Mouse (Mus musculus): ENCODE results near the gene Etnppl.

Gene Etnppl

DNA sequence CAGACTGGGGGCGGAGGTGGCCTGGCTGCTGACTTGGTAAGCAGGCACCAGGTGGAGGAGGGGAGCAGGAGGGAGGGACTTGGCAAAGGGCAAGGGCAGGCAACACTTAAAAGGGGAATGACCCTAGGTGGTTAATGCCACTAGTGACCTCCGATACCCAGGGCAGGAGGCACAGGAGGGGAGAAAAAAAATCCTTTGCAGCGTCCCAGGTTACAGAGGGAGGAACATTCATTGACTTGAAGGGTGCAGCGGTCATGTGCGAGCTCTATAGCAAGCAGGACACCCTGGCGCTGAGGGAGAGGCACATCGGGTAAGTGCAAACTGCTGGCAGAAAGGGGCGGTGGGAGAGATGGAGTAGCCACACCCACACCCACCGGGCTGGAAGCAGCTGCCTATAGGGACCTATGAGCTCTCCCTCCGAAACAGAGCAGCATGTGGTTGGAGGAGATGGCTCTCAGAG lies at the start of gene Etnppl:
TSS of gene Etnppl (plus strand) at position 10 of the 460 bp plus-strand sequence.
- DNase-seq (ENCODE audit: low spot score in 2 of 2): no peak

DNA sequence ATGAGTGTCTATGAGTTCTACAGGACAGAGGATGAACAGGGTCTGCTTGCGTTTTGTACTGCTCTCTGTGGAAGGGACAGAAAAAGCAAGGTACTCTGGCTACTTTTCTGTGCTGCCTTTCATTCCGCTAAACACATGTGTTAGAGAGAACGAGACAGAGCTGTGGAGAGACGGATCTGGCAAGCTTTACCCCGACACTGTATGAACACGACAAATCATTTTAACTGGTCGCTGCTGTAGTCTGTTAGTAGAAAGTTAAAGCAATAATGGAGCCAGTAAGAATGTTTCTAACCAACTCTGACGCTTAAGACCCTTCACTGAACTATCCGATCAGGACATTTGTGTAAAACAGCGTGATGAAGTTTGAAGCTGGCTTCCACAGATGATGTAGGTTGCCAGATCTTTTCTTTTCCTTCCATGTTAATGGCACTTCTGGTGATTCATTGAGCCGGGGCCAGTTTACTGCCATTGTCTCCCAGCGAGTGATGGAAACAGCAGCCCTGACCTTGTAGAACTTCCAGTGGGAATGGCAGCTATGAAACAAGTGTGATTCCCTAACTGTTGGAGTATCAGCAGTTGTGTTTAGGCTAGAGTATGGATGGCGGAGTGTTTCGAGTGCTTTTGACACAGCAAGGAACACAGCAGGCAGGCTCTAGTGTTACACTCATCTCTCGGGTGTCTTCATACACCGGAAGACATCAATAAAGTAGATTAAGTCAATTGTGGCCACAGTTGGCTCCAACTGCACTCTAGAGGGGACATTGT lies 48.7 kb upstream of the Etnppl start:
- DNase-seq (ENCODE audit: low spot score in 2 of 2): no peak

DNA sequence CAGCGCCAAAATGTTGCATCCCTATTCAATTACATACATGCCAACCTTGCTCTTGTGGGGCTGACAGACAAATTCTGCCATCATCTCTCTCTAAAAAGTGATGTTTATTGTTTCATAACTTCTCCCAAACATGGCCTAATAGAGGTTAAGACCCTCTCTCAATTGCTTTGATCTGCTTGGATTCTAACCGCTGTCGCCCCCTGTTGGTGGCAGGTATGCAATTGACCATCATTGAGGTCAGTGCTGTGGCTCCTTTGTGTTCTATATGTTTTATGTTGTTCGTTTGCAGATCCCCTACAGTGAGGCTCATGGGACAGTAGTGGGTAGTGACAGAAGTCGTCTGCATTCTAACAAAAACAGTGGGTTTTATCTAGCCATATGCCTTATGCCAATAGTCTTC lies 44.0 kb upstream of the Etnppl start:
- no peak for DNase-seq (ENCODE audit: low spot score in 2 of 2)

DNA sequence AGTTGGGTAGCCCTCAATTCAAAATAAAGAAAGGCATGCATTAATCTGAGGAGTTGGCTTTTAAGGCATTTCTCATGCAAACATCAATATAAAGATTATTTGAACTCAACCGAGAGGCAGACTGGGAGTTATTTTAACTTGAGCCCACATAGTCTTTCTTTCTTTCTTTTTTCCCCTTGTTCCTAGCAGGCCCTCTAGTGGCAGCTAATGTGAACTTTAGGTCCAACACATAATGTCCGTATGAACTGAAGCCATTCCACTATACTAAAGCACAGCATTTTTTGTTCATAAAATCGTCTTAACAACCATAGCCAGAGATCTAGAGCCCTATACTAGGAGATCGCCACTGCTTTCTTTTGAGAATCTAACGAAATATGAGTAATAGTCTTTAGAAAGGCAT lies 42.6 kb upstream of the Etnppl start:
- peak; percentile 7 to 9 for DNase-seq (ENCODE audit: low spot score in 2 of 2)

DNA sequence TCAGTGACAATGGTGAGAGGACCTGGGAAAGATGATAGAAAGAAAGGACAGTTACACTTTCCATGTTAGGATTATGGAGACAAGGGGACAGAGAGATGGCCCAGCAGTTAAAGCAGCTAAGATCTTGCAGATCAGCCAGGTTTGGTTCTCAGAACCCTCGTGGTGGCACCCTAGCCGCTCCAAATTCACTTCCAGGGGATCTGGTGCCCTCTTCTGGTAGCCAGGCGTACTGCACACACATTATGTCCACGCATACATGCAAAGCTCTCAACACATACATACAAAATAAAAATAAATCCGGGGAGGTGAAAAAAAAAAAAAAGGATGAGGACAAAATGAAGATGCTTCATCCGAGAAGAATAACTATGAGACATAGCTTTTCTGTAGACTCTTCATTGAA lies 40.6 kb upstream of the Etnppl start:
- DNase-seq (ENCODE audit: low spot score in 2 of 2): no peak

DNA sequence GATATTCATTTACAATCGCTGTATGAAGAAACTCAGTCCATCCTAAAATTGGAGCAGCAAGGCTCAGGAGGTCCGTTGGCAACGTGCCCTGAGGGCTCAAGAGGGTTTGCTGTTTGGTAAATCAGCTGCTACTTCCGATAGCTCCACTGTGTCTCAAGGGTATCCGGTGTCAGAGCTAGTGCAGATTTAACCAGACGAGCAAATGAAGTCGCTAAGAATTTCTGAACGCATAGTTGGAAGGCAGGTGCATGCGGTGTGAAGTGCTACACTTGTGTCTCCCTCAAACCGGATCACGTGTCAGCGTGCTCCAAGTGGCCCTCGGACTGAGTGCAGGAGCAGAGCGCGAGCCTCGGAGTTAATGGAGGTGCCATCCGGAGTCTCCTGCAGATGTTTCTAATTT lies 37.7 kb upstream of the Etnppl start:
- DNase-seq (ENCODE audit: low spot score in 2 of 2): no peak

DNA sequence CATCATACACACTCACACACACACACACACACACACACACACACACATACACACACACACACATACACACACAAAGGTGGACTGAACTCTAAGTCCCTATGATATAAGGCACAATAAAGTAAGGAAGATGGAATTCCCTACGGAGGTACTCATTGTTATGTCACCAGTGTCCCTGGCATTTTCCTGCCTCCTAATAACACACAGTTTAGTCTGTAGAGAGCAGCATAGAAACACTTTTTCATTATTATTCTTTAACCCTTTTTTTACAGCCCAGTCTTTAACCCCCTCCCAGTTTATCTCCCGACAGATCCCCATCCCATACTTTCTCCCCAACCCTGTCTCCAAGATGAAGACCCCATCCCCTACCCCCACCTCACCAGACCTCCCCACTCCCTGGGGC lies 35.7 kb upstream of the Etnppl start:
- DNase-seq (ENCODE audit: low spot score in 2 of 2): no peak

DNA sequence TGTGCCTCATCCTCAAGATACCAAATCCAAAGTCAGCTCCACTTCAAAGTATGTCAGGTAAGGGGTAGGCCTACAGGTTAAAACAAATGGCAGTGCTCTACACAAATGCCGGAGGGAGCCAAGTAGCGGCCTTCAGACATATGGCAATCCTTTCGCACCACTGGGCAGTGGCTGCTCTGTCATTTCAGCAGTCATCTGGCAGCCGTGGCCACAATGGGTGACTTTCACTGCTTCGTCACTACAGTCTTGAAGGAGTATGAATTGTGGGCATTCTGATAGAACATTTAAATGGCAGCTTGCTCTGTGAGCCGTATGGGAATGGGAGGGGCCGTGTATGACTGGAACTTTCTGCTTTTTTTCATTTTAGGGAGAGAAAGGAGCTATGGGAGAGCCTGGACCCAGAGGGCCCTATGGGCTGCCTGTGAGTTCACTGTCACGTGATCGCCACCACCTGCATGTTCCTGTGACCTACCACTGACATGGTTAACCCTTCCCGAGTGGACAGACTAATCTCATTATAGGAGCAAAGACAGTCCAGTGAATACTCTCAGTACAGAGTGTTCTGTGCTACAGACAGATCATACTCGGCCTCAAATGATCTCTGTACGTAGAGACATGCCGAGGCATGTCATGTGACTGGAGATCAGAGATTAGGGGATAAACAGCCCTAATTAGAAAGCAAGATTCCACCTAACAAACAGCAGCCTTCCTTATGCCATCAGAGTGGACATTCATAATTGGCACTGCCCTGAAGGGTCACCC lies 34.2 kb upstream of the Etnppl start:
- DNase-seq (ENCODE audit: low spot score in 2 of 2): no peak

DNA sequence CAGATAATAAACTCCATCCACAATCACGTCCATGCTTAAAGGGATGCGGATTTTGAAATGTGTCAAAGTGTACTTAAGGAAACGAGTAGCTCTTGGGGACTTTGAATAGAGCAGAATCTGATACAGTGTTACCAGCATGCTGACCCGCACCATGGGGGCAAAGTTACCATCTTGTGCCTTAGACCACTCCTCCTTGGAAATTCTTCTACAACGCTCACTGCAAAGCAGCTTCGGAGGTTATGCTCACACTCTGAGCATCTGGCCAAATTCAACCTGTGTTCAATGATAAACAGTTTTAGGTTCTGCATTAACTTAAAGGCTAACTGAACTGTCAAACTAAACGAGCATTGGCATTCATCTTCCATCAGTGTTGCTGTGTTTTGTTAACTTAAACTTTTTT lies 33.2 kb upstream of the Etnppl start:
- no peak for DNase-seq (ENCODE audit: low spot score in 2 of 2)

DNA sequence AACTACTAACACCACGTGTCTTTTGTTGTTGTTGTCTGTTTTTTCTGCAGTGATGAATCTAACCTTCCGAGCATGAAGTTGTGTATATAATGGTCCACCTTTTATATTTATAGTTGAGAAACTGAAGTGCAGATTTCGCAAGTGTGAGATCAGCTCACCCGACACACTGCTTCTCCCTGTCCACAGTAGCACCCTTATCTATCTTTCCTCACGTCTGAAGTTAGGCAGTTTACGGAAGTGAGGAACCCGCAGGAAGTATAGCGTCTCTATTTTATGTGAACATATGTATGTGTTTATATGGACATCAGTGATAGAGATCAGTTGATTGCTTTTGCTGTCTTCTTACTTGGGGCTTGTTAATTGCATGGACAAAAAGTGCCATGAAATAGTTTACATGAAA lies 22.2 kb upstream of the Etnppl start:
- DNase-seq (ENCODE audit: low spot score in 2 of 2): no peak

DNA sequence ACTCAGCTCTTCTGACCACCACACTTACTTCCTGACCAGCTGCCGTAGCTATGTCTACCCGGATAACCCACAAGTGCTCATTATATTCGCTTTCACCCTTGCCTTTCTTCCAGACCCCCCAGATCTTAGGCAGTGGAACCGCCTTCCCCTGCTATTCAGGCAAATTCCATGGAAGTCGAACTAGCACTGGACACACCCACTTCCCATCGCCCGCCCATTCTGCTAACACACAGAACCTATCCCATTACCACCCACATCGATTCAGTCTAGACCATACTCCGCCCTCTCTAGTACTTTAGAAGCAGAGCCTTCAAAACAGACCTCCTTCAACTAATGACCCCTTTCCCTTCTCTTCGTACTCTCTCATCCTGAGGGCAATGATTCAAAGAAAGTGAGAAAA lies 15.8 kb upstream of the Etnppl start:
- DNase-seq (ENCODE audit: low spot score in 2 of 2): no peak

DNA sequence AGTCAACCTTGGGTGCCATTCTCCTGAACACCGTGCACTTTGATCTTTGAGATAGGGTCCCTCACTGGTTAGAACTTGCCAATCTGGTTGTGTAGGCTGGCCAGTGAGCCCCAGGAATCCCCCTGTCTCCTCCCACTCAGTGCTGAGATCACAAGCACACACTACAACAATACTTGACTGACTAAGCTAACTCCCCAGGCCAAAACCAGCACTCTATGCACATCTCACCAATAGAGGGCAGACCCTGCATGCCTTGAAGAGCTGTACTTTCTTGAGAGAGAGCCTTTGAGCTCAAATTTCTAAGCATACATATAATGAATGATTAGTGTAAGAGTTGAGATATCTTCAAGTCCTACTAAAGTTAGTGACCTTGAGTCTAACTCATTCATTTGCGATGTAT lies 9.3 kb upstream of the Etnppl start:
- DNase-seq (ENCODE audit: low spot score in 2 of 2): peak in 1 of 2 experiments; percentile 3

DNA sequence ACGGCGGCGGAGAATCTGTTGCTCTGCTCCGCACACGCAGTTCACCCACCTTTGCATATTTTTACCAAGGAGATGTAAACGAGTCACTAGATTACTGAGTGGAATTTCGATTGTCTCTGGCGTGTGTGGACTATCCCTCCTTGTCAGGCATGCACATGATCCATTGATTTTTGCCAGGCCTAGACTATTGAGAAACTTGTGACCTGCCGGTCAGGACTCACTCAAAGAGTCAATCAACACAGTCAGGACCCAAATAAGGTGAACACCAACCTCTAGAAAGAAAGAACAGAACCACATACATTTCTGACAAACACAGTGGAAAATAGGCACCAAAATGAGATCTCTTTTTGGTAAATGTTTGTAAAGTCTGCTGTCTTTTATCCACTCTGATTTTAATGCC lies 2.8 kb upstream of the Etnppl start:
- no peak for DNase-seq (ENCODE audit: low spot score in 2 of 2)

DNA sequence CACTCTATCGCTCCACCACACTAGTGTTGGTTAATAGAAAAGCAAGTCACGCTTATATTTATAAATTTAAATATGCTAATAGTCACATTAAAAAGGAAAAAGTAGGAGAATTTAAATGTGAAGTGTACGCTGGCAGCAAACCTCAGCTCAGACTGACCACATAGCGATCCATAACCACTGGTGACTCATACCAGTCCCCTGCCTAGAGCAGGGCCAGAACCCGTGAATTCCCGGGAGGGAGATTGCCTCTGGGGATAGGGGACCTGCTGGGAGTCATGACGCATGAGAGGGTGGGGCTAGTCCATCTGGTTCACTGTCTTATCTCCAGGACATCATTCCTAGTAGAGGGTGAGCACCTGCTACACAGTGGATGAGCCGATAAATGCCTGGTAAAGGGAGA lies 1.6 kb upstream of the Etnppl start:
- DNase-seq (ENCODE audit: low spot score in 2 of 2): no peak

DNA sequence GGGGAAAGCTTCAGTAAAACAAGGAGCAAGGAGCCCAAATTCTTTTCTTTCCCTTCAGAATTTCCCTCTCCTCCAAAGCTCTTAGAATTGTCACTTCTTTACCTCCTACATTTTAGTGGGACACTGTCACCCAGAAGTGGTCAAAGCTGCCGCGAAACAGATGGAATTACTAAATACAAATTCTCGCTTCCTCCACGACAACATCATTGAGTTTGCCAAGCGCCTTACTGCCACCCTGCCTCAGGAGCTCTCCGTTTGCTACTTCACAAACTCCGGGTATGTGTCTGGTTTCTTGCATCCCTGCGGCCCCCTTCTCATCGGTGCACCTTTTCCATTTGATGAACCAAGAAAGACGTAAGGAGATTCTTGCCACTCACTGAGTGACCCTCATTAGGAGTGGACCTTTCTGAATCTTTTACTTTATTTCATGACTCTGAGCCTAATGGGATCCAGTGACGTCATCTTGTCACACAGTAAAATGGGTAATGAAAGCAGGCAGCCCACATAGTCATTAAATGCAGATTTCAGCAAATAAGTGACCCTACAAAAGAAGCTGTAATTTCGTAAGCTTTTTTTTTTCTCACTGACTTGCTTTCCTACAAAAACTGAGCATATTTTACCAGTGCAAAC lies 3.4 kb downstream of the Etnppl start:
- DNase-seq (ENCODE audit: low spot score in 2 of 2): no peak

DNA sequence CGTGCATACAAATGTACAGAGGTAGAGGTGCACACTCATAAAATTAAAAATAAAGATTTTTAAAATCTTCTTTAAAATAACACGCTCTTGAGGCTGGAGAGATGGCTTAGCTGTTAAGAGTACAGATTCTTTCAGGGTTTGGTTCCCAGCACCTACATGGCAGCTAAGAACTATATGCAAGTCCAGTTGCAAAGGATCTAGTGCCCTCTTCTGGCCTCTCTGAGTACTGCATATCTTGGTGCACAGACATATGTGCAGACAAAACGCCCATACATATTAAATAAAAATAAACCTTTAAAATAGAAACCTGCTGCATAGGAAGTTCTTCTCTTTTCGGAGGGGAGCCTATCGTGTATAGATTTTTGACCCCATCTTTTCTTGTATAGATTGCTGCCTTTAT lies 11.1 kb downstream of the Etnppl start:
- no peak for DNase-seq (ENCODE audit: low spot score in 2 of 2)

DNA sequence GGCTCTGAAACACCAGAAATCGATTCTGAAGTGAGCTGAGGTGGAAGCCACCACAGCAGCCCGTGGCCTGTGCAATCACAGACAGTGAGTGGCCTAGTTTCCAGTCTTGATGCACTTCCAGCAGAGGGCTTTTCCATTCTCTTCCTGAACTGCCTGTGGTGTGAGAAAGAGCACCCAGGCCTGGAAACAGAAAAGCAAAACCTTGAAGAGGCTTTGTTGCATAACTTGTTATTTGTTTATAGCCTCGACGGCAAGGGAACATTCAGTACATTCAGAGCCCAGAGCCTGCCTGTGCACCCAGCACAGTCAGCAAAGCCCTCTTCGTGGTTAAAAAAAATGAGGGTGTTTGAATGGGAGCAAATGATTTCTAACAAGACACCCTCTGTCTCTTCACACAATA lies 16.6 kb downstream of the Etnppl start:
- DNase-seq (ENCODE audit: low spot score in 2 of 2): peak in 1 of 2 experiments; percentile 2

DNA sequence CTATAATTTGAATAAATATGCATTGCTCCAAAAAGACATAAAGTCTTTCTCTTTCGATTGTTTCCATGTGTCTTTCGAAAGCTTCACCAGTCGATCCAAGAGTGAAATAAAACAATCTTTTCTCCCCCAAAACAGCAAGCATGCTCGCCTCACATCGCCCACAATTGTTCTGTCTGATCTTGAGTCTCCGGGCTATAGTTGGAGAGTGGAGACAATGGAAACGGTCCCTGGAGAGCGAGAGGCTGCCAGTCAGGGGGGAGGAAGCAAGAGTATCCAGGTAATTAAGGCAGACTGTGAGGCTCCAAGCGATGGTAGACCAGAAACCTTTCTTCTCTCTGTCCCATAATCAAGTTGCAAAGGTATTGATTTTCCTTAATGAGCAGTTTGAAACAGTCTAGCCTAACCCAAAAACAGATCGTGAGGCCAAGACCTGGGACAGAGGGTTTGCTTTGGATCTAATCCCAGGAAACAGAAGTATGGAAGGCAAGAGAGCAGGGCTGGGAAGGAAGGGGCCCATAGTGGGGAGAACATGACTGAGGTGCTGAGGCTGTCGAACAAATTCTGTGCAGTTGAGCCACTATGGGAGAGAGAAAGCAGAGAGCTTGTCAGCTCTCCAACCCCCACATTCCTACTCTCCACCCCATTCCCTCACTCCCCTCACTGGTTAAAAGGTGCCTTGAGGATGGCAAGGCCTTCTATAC lies 29.0 kb downstream of the Etnppl start:
- DNase-seq (ENCODE audit: low spot score in 2 of 2): no peak

DNA sequence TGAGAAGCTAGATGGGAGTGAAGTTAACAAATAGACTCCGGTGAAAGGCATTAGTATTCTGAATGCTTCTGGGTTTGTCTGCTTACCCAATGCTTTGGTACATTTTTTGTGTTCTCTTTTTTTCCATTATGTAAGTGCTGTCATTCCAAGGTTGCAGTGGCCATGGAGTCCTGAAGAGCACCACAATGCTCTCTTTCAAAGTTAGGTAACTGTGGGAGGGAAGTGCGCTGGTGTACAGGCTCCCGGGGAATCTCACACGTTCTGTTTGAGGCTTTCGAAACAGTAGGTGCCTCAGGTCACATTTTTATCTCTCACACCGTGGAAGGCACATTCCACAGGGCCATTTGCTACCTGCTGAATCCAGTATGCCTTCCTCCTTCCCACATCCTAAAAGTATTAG lies 32.3 kb downstream of the Etnppl start:
- no peak for DNase-seq (ENCODE audit: low spot score in 2 of 2)

DNA sequence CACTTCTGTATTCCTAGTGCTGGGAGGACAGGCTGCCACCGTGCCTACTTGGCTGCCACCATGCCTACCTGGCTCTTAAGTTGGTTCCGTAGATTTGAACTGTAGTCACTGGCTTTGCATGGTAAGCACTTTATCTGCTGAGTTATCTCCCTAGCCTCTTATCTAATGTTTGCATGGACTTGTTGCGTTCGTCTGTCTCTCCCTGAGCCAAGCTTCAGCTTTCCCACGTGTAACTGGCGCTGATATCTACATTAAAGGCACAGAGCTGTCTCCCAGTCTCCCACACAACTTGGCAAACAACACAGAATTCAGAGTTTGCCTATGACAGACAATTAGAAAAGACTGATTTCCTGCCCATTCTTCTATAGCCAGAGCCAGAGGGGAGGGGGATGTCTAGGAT lies 43.4 kb downstream of the Etnppl start:
- DNase-seq (ENCODE audit: low spot score in 2 of 2): no peak

DNA sequence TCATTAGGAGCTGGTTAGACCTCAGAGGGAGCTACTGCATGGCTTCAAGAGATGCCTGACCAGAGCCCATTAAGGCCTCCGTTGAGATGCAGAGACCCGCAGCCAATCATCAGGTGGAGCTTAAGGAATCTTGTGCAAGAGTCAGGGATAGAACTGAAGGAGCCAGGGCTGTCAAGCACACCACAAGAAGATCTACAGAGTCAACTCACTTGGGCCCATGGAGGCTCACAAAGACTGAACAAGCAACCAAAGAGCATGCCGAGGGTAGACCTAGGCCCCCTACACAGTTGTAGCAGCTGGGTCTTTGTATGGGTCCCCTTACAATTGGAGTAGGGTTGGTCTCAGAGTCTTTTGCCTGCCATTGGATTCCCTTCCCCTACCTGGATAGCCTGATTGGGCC lies 45.2 kb downstream of the Etnppl start:
- no peak for DNase-seq (ENCODE audit: low spot score in 2 of 2)

DNA sequence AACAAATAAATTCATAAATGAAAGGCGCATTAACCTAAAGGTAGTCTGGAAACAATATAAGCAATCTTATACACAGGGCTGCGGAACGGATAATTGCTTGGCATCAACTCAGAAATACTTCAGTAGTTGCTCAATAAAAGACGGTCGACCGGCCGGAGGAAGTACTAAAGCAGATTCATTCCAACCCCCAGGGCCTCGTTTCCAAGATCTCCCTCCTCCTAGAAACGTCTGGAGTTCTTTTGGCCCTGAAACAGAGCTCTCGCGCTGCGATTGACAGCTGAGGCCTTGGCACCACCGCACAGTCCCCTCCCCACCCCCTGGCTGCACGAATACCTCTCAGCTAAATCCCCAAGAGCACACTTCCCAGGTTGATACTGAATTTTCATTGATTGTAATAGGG lies 54.0 kb downstream of the Etnppl start:
- DNase-seq (ENCODE audit: low spot score in 2 of 2): no peak

Measured in urinary bladder, postnatal 36 days (tissue).